Mouse (Mus musculus) small intestine, adult 2 months (tissue): Measurements from ENCODE around the gene Spsb1. TPM values are rescaled to one million over a fixed set of nuclear protein-coding genes. Genes with fewer than 3 reads are reported as not detected.

Experiments used
- H3K27ac ChIP-seq: fragments of 200-500 bp; 2 replicates; pipeline ENCODE4 v1.5.1; 2012; ENCODE audit warnings: low read depth, low read length, control low read depth, inconsistent platforms; ENCODE audit not compliant: insufficient read depth
- H3K27me3 ChIP-seq: fragments of 200-500 bp; 2 replicates; pipeline ENCODE4 v1.6.1; 2012; ENCODE audit warnings: mild to moderate bottlenecking, moderate library complexity, low read length, inconsistent platforms; ENCODE audit not compliant: control insufficient read depth, insufficient read depth
- H3K36me3 ChIP-seq: fragments of 200-500 bp; 2 replicates; pipeline ENCODE4 v1.6.1; 2012; ENCODE audit warnings: mild to moderate bottlenecking, low read length, control low read depth, inconsistent platforms; ENCODE audit not compliant: control insufficient read depth, insufficient read depth
- H3K4me1 ChIP-seq: fragments of 200-500 bp; 2 replicates; pipeline ENCODE4 v1.6.1; 2012; ENCODE audit warnings: low read length, inconsistent platforms, mixed read lengths; ENCODE audit not compliant: control insufficient read depth, insufficient read depth, insufficient read length
- H3K4me3 ChIP-seq: fragments of 200-500 bp; 2 replicates; pipeline ENCODE4 v1.5.1; 2012; ENCODE audit warnings: low read depth, mild to moderate bottlenecking, control low read depth, inconsistent platforms, low read length, moderate library complexity
- CTCF ChIP-seq: fragments of 200-500 bp; IDR thresholded peaks from 2 replicates; pipeline ENCODE4 v1.5.1; 2012; ENCODE audit warnings: low read depth, mild to moderate bottlenecking, control low read depth, inconsistent platforms, low read length, moderate library complexity, mixed read lengths; ENCODE audit not compliant: insufficient replicate concordance, insufficient read length; ENCODE audit errors: extremely low read depth
- POLR2A ChIP-seq: fragments of 200-500 bp; IDR thresholded peaks from 2 replicates; pipeline ENCODE4 v1.6.1; 2012; ENCODE audit warnings: low read depth, mild to moderate bottlenecking, control low read depth, inconsistent platforms, low read length, moderate library complexity
- WGBS: fragments of 180-500 bp; shearing (Covaris S2); methylation state at CpG from one replicate; pipeline ENCODE4 v1.1.7; 2018; 5-methylcytosine and 5-hydroxymethylcytosine counted together
- polyA plus RNA-seq: library from polyadenylated mRNA; depleted of rRNA; stranded (reverse); fragments of >200 nt; gene quantifications from 2 replicates; pipeline ENCODE4 v1.2.3, GENCODE M21; 2012

Spsb1 gene
- polyA plus RNA-seq, 1 experiment: 27.3 TPM

DNA sequence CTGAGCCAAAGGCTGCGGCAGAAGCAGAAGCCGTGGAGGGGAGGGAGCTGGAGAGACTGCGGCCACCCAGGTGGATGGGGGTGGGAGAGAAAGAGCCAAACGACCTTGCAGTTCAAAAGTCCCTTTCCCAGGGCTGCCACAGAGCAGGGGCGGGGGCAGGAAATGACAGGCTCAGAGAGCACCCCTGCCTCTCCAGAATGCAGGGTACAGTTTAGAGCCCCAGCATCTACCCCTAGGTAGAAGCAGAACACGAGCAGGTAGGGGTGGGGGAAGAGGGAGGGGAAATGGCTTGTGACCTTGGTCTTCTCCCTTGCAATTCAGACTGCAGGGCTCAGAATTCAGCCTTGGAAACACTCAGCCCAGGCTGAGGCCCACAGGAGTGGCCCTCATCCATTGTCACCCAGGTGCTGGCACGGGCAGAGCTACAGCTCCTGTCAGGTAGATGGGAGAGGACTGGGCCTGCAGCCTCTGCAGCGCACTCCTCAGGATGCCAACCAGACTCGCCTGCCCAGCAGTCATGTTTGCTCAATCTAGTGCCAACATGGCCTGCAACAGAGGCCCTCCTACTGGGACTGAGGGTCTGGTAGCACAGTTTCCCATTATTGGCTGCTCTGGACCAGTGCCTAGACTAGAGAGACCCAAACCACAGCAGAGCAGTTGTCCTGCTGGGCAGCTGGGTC lies 36.3 kb upstream of the Spsb1 start:
- 28% methylated on average over 9 of the region's 9 CpGs for WGBS
- TF ChIP-seq POLR2A (no peak), CTCF (no peak)
- Histone ChIP-seq H3K27me3 (no peaks in the 10 kb centered on the region), H3K4me3 (no peak overlapping the region), H3K36me3 (peaks cover 3% of the 10 kb centered on the region; the same call in 1 of the 2 replicates), H3K27ac (no peak overlapping the region), H3K4me1 (peaks cover 30% of the 10 kb centered on the region)

DNA sequence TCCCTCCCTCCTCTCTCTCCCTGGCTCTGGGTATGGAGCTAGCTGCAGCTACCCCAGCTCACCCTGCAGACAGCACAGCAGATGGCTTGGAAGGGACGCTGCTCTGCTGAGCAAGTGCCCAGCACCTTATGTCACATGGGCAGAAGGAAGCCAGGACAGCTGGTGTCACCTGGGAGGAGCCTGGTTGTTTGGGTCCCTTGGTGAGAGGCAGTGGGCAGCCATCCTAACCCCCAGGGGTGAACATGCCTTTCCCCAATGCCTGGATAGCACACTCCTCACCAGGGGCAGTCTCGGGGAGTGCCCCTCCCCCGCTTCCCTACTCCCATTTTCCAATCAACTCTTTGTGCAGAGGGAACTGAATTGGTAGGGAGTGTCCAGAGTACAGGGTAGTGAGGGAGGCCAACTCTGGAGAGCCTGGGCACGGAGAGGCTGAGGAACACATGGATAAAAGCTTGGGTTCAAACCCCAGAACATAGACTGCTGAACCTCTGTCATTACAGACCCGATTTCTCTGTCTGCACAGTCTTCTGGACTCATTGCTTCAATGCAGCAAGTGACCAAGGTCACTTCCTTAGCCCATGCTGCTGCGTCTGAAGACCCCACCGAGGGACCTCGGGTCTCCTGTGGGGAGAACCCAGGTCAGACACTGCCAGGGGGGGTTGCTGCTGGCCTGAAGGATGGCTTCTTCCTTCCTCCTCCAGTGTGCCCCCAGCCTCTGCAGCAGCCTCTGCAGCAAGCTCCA lies 35.5 kb upstream of the Spsb1 start:
- TF ChIP-seq CTCF: no peak
- Histone ChIP-seq H3K27me3 (no peaks in the 10 kb centered on the region), H3K27ac (peak overlapping the region; percentile 33; the same call in 1 of the 2 replicates), H3K36me3 (peaks cover 3% of the 10 kb centered on the region; the same call in 1 of the 2 replicates), H3K4me1 (peaks cover 24% of the 10 kb centered on the region), H3K4me3 (no peak overlapping the region)
- WGBS: 26% methylated on average over 8 of the region's 8 CpGs

DNA sequence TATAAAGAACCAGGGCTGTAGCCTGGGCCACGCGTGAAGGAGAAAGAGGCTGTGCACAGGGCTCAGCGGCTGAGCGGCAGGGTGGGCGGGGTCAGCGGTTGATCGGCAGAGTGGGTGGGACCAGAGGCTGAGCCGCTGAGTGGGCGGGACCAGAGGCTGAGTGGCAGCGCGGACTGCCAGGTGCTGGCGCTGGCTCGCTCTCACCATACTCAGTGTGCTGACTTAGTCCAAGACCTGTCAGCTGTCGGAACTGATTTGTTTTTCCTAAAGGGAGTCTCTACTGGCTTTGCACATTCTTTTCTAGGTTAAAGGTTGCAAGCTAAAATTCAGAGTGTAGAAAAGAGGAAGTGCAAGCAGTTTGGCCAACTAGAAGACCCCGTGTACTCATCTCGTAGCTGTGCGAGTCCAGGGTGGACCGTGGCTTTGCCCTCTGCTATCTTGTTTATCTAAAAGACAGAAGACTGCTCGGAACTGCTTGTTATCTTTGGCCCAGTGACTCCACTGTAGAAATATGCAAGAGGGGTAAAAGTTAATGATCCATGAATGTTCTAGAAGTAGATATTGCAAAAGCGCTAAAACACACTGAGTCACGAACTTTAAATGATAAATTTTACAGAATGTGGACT lies 34.2 kb upstream of the Spsb1 start:
- Histone ChIP-seq H3K4me1 (peaks cover 27% of the 10 kb centered on the region), H3K4me3 (no peak overlapping the region; the same call in 1 of the 2 replicates), H3K27me3 (no peaks in the 10 kb centered on the region), H3K36me3 (peaks cover 1% of the 10 kb centered on the region; the same call in 1 of the 2 replicates), H3K27ac (peak overlapping the region; percentile 63)
- TF ChIP-seq POLR2A (no peak), CTCF (no peak)
- WGBS: 1% methylated on average over 21 of the region's 21 CpGs

- no peak for TF ChIP-seq CTCF
- TF ChIP-seq POLR2A: no peak
- Histone ChIP-seq H3K27me3 (no peaks in the 10 kb centered on the region), H3K27ac (no peak overlapping the region), H3K36me3 (no peaks in the 10 kb centered on the region; the same call in 1 of the 2 replicates), H3K4me3 (no peak overlapping the region), H3K4me1 (peaks cover 27% of the 10 kb centered on the region)
- 91% methylated on average over 6 of the region's 6 CpGs for WGBS
Observed at GRCm38 (mm10) chr4:149988301-149988700, 33.5 kb upstream of the Spsb1 start.

GRCm38 (mm10) chr4:149986671-149987417 lies 32.0 kb upstream of the Spsb1 start:
- 38% methylated on average over 10 of the region's 10 CpGs for WGBS
- peaks cover 3% of the 10 kb centered on the region; the same call in 1 of the 2 replicates for H3K36me3 ChIP-seq
- no peak overlapping the region; the same call in 1 of the 2 replicates for H3K27ac ChIP-seq
- peaks cover 27% of the 10 kb centered on the region for H3K4me1 ChIP-seq
- H3K27me3 ChIP-seq: no peaks in the 10 kb centered on the region
- TF ChIP-seq CTCF: no peak
- TF ChIP-seq POLR2A: no peak
- no peak overlapping the region for H3K4me3 ChIP-seq

- H3K4me3 ChIP-seq: no peak overlapping the region
- peaks cover 13% of the 10 kb centered on the region for H3K4me1 ChIP-seq
- H3K36me3 ChIP-seq: peaks cover 12% of the 10 kb centered on the region; the same call in 1 of the 2 replicates
- no peaks in the 10 kb centered on the region for H3K27me3 ChIP-seq
- H3K27ac ChIP-seq: no peak overlapping the region
- WGBS: 86% methylated on average over 23 of the region's 23 CpGs
- TF ChIP-seq CTCF (no peak), POLR2A (no peak)
Observed at GRCm38 (mm10) chr4:149983921-149984645, 29.2 kb upstream of the Spsb1 start.

- H3K27ac ChIP-seq: no peak overlapping the region
- no peak for TF ChIP-seq CTCF
- no peak for TF ChIP-seq POLR2A
- WGBS: 81% methylated on average over 15 of the region's 15 CpGs
- peaks cover 8% of the 10 kb centered on the region for H3K4me1 ChIP-seq
- H3K36me3 ChIP-seq: peaks cover 12% of the 10 kb centered on the region; the same call in 1 of the 2 replicates
- no peaks in the 10 kb centered on the region for H3K27me3 ChIP-seq
- H3K4me3 ChIP-seq: no peak overlapping the region
Observed at GRCm38 (mm10) chr4:149982154-149982553, 27.3 kb upstream of the Spsb1 start.
